Mouse (Mus musculus) liver, embryonic 16.5 days (tissue): Measurements from ENCODE around the gene Emc1. TPM values are rescaled to one million over a fixed set of nuclear protein-coding genes. Genes with fewer than 3 reads are reported as not detected.

ENCODE experiments used
- ATAC-seq: fragments of 200-750 bp; cut with Nextera tagmentation; 2 replicates; pipeline ENCODE4 v1.8.0; 2017; ENCODE audit warnings: low read depth, mild to moderate bottlenecking, moderate number of reproducible peaks, moderate library complexity
- H3K27ac ChIP-seq: fragments of 300-500 bp; sonication (generic); 2 replicates; pipeline ENCODE4 v1.5.1; 2014; ENCODE audit warnings: mild to moderate bottlenecking, low read length
- H3K27me3 ChIP-seq: fragments of 300-500 bp; sonication (generic); 2 replicates; pipeline ENCODE4 v1.6.1; 2014; ENCODE audit warnings: low read depth, low read length, mixed read lengths; ENCODE audit not compliant: control insufficient read depth, insufficient read depth
- H3K36me3 ChIP-seq: fragments of 300-500 bp; sonication (generic); 2 replicates; pipeline ENCODE4 v1.6.1; 2014; ENCODE audit warnings: mild to moderate bottlenecking; ENCODE audit not compliant: control insufficient read depth, insufficient read depth
- H3K4me1 ChIP-seq: fragments of 300-500 bp; sonication (generic); 2 replicates; pipeline ENCODE4 v1.6.1; 2014; ENCODE audit warnings: low read depth, low read length, mixed read lengths; ENCODE audit not compliant: control insufficient read depth
- H3K4me2 ChIP-seq: fragments of 300-500 bp; sonication (generic); 2 replicates; pipeline ENCODE4 v1.6.1; 2014; ENCODE audit warnings: low read depth, low read length, mixed read lengths
- H3K4me3 ChIP-seq: fragments of 300-500 bp; sonication (generic); 2 replicates; pipeline ENCODE4 v1.5.1; 2014; ENCODE audit warnings: low read depth, mild to moderate bottlenecking, low read length
- H3K9ac ChIP-seq: fragments of 300-500 bp; sonication (generic); 2 replicates; pipeline ENCODE4 v1.6.1; 2014; ENCODE audit warnings: low read depth, low read length
- H3K9me3 ChIP-seq: fragments of 300-500 bp; sonication (generic); replicated peaks from 2 replicates; pipeline ENCODE4 v1.6.1; 2016; ENCODE audit warnings: low read length; ENCODE audit not compliant: control insufficient read depth
- WGBS: fragments of 180-500 bp; shearing (Covaris S2); extraction: QIAGEN DNeasy Blood & Tissue Kit; methylation state at CpG from one replicate; pipeline ENCODE4 v1.1.7; 2014; ENCODE audit not compliant: insufficient replicate concordance; 5-methylcytosine and 5-hydroxymethylcytosine counted together
- polyA plus RNA-seq: library from polyadenylated mRNA; unstranded; fragments of >200 nt; fragmentation: Nextera tagmentation; extraction: Ambion mirVana; gene quantifications from 2 replicates; pipeline ENCODE4 v1.2.1, GENCODE M21; 2015

Gene Emc1
- polyA plus RNA-seq, 1 experiment from 2014 or later: 12.8 TPM

DNA sequence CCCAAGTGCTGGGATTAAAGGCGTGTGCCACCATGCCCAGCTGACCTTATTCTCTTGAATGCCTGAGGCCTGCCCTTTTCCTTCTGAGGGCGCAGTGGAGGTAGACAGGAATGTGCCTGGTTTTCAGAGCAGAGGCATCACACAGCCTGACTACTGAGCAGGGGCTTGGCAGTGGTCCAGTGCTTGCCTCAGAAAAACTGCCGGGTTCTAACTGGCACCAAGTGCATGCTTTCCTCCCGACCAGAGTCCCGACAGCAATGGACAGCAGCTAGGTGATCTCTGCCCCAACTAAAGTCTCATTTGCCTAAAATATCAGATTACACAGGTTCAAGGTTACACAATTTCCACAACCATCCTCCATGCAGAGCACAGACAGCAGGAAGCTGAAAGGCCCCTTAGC, 8.7 kb upstream of the Emc1 start:
- 60% methylated on average over 5 of the region's 5 CpGs for WGBS

DNA sequence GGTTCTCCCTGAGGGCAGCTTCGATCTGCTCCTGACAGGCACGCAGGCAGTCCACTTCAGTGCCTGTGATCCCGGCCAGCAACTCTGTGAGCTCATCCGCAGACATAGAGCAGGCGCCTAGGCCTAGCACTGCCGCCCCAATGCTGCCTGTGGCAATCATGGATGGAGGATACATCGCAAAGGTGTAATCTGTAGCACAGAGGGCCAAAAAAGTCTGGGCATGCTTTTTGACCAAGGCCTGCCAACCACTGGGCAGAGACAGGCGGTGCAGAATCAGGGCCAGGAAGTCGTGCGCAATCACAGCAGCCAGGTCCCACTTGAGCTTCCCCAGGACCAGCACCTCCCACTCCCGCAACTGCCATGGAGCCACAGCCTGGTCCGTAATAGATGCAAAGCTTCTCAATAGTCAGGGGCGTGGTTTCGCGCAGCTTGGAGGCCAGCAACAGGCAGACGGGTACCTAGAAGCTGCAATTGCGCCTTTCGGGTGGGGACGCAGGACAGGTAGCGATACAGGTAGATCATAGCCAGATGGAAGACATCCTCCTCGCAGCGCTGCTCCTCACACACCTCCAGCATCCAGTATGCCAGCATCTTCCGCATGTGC, 6.9 kb upstream of the Emc1 start:
- Histone ChIP-seq H3K4me1 (peaks cover 7% of the 10 kb centered on the region), H3K9me3 (no peaks in the 10 kb centered on the region), H3K36me3 (peaks cover 25% of the 10 kb centered on the region), H3K4me2 (no peak overlapping the region), H3K27me3 (no peaks in the 10 kb centered on the region), H3K9ac (no peak overlapping the region), H3K4me3 (no peak overlapping the region), H3K27ac (no peak overlapping the region)
- no peak for ATAC-seq
- WGBS: 77% methylated on average over 23 of the region's 23 CpGs

More for the DNA sequence above, 8.7 kb upstream of the Emc1 start:
- peaks cover 17% of the 10 kb centered on the region for H3K36me3 ChIP-seq
- H3K4me2 ChIP-seq: no peak overlapping the region
- peak; percentile 47 for ATAC-seq
- no peaks in the 10 kb centered on the region for H3K27me3 ChIP-seq
- H3K27ac ChIP-seq: peak overlapping the region; percentile 53
- peaks cover 4% of the 10 kb centered on the region for H3K4me1 ChIP-seq
- H3K4me3 ChIP-seq: no peak overlapping the region
- H3K9me3 ChIP-seq: no peaks in the 10 kb centered on the region
- no peak overlapping the region for H3K9ac ChIP-seq

DNA sequence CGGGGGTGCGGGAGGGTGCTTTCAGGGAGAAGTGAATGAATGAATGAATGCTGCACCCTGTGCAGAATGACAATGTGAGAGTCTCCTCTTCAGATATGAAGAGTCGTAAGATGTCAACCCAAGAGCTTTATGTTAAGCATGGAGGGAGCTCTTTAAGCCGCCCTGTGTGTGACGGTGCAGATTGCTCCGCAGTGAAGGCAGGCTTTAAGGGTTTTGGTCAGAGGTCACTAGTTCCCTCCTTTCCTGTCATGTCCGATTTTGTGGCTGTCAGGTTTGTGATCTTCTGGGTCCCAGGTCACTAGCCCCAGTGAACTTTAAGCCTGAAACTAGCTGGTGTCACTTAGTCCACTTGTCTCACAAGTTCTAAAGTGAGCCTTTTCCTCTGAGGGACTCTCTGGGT, 445 bp downstream of the Emc1 start:
- Histone ChIP-seq H3K4me1 (peaks cover 30% of the 10 kb centered on the region), H3K36me3 (peaks cover 31% of the 10 kb centered on the region), H3K4me3 (peak overlapping the region; percentile 93), H3K9ac (peak overlapping the region; percentile 91), H3K4me2 (peak overlapping the region; percentile 99), H3K27me3 (no peaks in the 10 kb centered on the region), H3K27ac (peak overlapping the region; percentile 97), H3K9me3 (no peaks in the 10 kb centered on the region)
- ATAC-seq: peak; percentile 36
- WGBS: under 1% methylated on average over 7 of the region's 7 CpGs

DNA sequence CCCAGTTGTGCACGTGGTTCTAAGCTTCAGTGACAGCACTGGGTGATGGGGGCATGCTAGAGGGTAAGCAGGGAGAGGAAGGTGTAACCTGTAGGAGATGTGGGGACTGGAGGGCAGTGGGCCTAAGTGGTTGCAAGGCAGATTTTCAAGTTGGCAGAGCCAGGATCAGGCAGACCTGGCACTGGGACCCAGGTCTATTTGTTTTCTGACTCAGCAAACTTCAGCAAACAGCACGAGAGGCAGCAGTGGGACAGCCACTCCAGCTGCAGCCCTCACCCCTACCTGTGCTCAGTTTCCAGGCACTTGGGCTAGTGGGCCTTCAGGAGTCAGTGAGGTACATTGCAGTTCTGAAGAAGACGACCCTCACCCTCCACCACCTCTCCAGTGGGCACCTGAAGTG, 4.8 kb downstream of the Emc1 start:
- Histone ChIP-seq H3K4me2 (no peak overlapping the region), H3K4me3 (no peak overlapping the region), H3K9ac (no peak overlapping the region), H3K36me3 (peaks cover 36% of the 10 kb centered on the region), H3K27me3 (no peaks in the 10 kb centered on the region), H3K9me3 (no peaks in the 10 kb centered on the region), H3K27ac (no peak overlapping the region), H3K4me1 (peaks cover 40% of the 10 kb centered on the region)
- no peak for ATAC-seq
- 78% methylated on average over 3 of the region's 3 CpGs for WGBS

DNA sequence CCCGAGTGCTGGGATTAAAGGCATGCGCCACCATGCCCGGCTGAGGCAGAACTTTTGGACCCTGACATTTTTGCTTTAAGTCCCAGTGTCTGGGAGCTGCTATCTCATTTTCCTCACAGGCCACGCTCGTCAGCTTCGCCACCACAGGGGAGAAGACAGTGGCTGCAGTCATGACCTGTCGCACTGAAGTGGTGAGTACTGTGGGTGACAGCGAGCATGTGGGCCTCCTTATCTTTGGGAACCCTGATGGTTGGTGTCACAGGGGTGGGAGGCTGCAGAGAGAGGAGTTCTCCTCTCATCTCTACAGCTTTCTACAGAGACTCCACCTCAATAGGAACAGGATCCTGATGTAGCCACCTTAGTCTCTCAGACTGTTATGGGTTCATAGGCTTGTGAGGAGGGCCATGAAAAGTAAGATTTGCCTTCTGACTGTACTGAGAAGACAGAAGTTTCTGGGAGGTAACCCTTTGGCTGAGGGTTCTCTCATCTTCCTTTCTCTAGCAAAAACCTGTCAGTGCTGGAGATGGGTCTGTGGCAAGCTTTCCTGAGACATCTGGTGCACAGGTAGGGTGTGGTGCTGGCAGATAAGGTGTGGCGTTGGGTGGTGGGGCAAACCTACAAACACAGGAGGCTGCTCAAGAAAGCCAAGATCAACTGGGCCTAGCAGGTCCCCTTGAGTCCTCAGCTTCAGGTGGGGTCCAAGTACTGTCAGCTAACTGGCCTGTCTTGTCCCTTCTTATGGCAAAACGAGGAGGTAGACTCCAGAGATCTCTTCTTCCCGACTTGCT, 8.6 kb downstream of the Emc1 start:
- H3K9me3 ChIP-seq: no peaks in the 10 kb centered on the region
- H3K27me3 ChIP-seq: no peaks in the 10 kb centered on the region
- peak; percentile 90 for ATAC-seq
- H3K27ac ChIP-seq: peak overlapping the region; percentile 90
- peaks cover 55% of the 10 kb centered on the region for H3K36me3 ChIP-seq
- peak overlapping the region; percentile 56 for H3K4me2 ChIP-seq
- peak overlapping the region; percentile 47 for H3K9ac ChIP-seq
- H3K4me1 ChIP-seq: peaks cover 27% of the 10 kb centered on the region
- peak overlapping the region; percentile 24 for H3K4me3 ChIP-seq
- 36% methylated on average over 11 of the region's 11 CpGs for WGBS

DNA sequence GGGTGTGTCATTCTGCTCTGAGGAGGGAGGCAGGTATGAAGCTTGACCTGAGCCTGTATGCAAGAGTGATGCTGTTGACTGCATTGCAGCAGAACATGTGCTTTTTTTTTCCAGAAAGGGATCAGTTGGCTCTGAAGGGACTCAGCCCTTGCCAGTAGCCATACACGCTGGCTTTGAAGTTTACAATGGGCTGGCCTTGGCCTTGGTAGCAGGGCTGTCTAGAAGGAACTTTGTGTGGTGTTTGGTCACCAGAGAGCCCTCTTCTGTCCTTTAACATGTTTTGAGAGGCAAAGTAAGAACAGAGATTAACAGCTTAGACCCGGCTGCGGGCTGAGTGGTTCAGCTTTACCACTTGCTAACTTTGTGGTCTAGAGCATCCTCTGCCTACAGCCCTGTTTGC, 14.9 kb downstream of the Emc1 start:
- no peak for ATAC-seq
- no peaks in the 10 kb centered on the region for H3K4me1 ChIP-seq
- 82% methylated on average over 3 of the region's 3 CpGs for WGBS
- no peaks in the 10 kb centered on the region for H3K9me3 ChIP-seq
- H3K4me2 ChIP-seq: no peak overlapping the region
- no peak overlapping the region for H3K27ac ChIP-seq
- no peak overlapping the region for H3K4me3 ChIP-seq
- no peaks in the 10 kb centered on the region for H3K27me3 ChIP-seq
- peaks cover 67% of the 10 kb centered on the region for H3K36me3 ChIP-seq
- no peak overlapping the region for H3K9ac ChIP-seq

DNA sequence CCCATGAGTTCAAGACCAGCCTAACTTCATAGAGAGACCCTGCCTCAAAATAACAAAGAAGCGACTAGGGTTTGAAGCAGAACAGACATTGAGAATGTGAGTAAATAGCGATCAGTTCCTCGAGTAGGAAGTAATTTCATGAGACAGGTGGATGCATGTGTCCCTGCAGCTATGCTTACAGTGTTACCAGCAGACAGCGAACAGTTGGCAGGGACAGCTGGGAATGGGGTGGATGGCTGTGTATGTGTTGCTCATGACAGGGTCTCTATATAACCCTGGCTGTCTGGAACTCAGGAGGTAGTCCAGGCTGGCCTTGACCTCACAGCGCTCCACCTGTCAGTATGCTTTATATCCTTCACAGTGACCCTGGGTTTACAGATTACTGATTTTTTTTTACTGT, 15.7 kb downstream of the Emc1 start:
- no peak overlapping the region for H3K4me2 ChIP-seq
- no peak overlapping the region for H3K4me3 ChIP-seq
- peaks cover 65% of the 10 kb centered on the region for H3K36me3 ChIP-seq
- H3K27me3 ChIP-seq: no peaks in the 10 kb centered on the region
- H3K27ac ChIP-seq: no peak overlapping the region
- H3K9ac ChIP-seq: no peak overlapping the region
- H3K4me1 ChIP-seq: no peaks in the 10 kb centered on the region
- no peaks in the 10 kb centered on the region for H3K9me3 ChIP-seq
- WGBS: 89% methylated on average over 5 of the region's 5 CpGs
- no peak for ATAC-seq

DNA sequence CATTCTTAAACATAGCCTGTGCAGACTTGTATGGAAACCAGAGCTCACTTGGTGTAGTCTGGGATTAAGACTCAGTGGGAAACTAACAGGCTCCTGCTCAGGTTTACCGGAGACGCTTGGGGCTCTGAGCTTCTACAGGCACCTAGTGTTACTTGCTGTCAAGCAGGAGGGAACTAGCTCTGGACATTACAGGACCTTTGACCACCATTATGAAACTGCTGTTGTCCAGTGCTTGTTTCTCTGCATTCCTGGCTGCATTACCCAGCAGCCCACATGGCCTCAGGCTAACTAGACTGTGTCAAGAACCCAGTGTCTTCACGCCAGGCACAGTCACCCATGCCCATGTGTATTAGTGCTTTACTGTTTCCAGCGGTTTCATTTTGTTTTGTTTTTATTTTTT, 20.7 kb downstream of the Emc1 start:
- Histone ChIP-seq H3K9me3 (no peaks in the 10 kb centered on the region), H3K4me1 (no peaks in the 10 kb centered on the region; the same call in 1 of the 2 replicates), H3K36me3 (peaks cover 53% of the 10 kb centered on the region), H3K4me3 (no peak overlapping the region), H3K27ac (peak overlapping the region; percentile 18), H3K4me2 (no peak overlapping the region), H3K9ac (no peak overlapping the region), H3K27me3 (no peaks in the 10 kb centered on the region)
- WGBS: 76% methylated on average over 4 of the region's 4 CpGs
- peak; percentile 72 for ATAC-seq

DNA sequence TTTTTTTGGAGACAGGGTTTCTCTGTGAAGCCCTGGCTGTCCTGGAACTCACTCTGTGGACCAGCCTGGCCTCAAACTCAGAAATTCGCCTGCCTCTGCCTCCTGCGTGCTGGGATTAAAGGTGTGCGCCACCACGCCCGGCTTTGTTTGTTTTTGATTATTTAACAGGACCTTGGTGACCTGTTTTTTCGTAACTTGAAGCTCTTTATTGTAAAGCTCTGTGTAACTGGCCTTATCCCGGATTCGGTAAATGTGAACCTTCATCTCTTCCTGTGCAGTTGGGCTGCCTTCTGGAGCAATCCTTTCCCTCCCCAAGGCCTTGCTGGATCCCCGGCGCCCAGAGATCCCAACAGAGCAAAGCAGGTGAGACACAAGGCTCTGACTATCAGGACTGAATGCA, 21.1 kb downstream of the Emc1 start:
- WGBS: 69% methylated on average over 10 of the region's 10 CpGs
- 0 out of 2 replicates have a peak, but pooled peaks have one; percentile 15 for ATAC-seq

More for the DNA sequence above, 21.1 kb downstream of the Emc1 start:
- no peaks in the 10 kb centered on the region for H3K27me3 ChIP-seq
- no peaks in the 10 kb centered on the region; the same call in 1 of the 2 replicates for H3K4me1 ChIP-seq
- H3K4me2 ChIP-seq: no peak overlapping the region
- H3K36me3 ChIP-seq: peaks cover 49% of the 10 kb centered on the region
- H3K9me3 ChIP-seq: no peaks in the 10 kb centered on the region
- no peak overlapping the region for H3K4me3 ChIP-seq
- H3K9ac ChIP-seq: no peak overlapping the region
- peak overlapping the region; percentile 18 for H3K27ac ChIP-seq
